Mouse (Mus musculus) adrenal gland, postnatal 10 days (tissue): Measurements from ENCODE around the gene Rpl18. TPM values are rescaled to one million over a fixed set of nuclear protein-coding genes. Genes with fewer than 3 reads are reported as not detected.
A peak's percentile ranks its signal among the peaks of the same experiment; 100 is the strongest.

ENCODE experiments used
- DNase-seq: peaks from one replicate; pipeline ENCODE4 v3.0.0; 2021; ENCODE audit warnings: mixed read lengths
- total RNA-seq, 2 experiments: library from RNA; stranded (reverse); gene quantifications; 2 replicates each; pipeline ENCODE4 v1.2.3; 2021

Rpl18 gene
- total RNA-seq, 2 experiments from 2014 or later, result 1,029 to 1,042 TPM

- DNase-seq, result no peak
Measured at GRCm38 (mm10) chr7:45713881-45714520, 1.3 kb upstream of the Rpl18 start.

- DNase-seq, result no peak
Measured at GRCm38 (mm10) chr7:45714630-45715089, 597 bp upstream of the Rpl18 start.

- DNase-seq, result no peak
Measured at GRCm38 (mm10) chr7:45715741-45716459, 643 bp downstream of the Rpl18 start.

- DNase-seq, result no peak
Measured at GRCm38 (mm10) chr7:45716460-45716857, 1.2 kb downstream of the Rpl18 start.

GRCm38 (mm10) chr7:45716952-45717917 is 2.0 kb downstream of the Rpl18 start:
- no peak for DNase-seq

- DNase-seq, result peak; percentile 98
Measured at GRCm38 (mm10) chr7:45717918-45718297, 2.7 kb downstream of the Rpl18 start, which contains the start of gene Sphk2. Gene Sphk2, minus strand, starts transcription at chr7:45718002.

- DNase-seq, result no peak
Measured at GRCm38 (mm10) chr7:45718331-45718730, 3.1 kb downstream of the Rpl18 start.

- no peak for DNase-seq
Measured at GRCm38 (mm10) chr7:45719180-45719579, 3.9 kb downstream of the Rpl18 start.

GRCm38 (mm10) chr7:45719738-45720412 is 4.6 kb downstream of the Rpl18 start:
- DNase-seq, result no peak

- no peak for DNase-seq
Measured at GRCm38 (mm10) chr7:45720413-45721233, 5.4 kb downstream of the Rpl18 start, which contains the start of gene Fam83e. Gene Fam83e, plus strand, starts transcription at chr7:45721212.

- DNase-seq, result no peak
Measured at GRCm38 (mm10) chr7:45721234-45721571, 5.9 kb downstream of the Rpl18 start.

- no peak for DNase-seq
Measured at GRCm38 (mm10) chr7:45721642-45722347, 6.5 kb downstream of the Rpl18 start.

- no peak for DNase-seq
Measured at GRCm38 (mm10) chr7:45722348-45722713, 7.1 kb downstream of the Rpl18 start.

GRCm38 (mm10) chr7:45723301-45723700 is 8.0 kb downstream of the Rpl18 start:
- no peak for DNase-seq

GRCm38 (mm10) chr7:45723781-45724180 is 8.5 kb downstream of the Rpl18 start:
- DNase-seq, result no peak

- no peak for DNase-seq
Measured at GRCm38 (mm10) chr7:45725151-45725550, 9.9 kb downstream of the Rpl18 start.

GRCm38 (mm10) chr7:45725713-45726112 is 10.5 kb downstream of the Rpl18 start, which contains the start of gene Spaca4:
Gene Spaca4, minus strand, starts transcription at chr7:45725813.
- DNase-seq, result no peak

GRCm38 (mm10) chr7:45726419-45726818 is 11.2 kb downstream of the Rpl18 start:
- no peak for DNase-seq

GRCm38 (mm10) chr7:45727625-45728024 is 12.4 kb downstream of the Rpl18 start:
- DNase-seq, result no peak

GRCm38 (mm10) chr7:45730727-45731431 is 15.6 kb downstream of the Rpl18 start:
- peak; percentile 74 for DNase-seq
